Mouse (Mus musculus) liver, embryonic 16.5 days (tissue): Measurements from ENCODE around the gene Prss53. TPM values are rescaled to one million over a fixed set of nuclear protein-coding genes. Genes with fewer than 3 reads are reported as not detected.

ENCODE experiments used
- ATAC-seq: fragments of 200-750 bp; cut with Nextera tagmentation; 2 replicates; pipeline ENCODE4 v1.8.0; 2017; ENCODE audit warnings: low read depth, mild to moderate bottlenecking, moderate number of reproducible peaks, moderate library complexity
- H3K27ac ChIP-seq: fragments of 300-500 bp; sonication (generic); 2 replicates; pipeline ENCODE4 v1.5.1; 2014; ENCODE audit warnings: mild to moderate bottlenecking, low read length
- H3K27me3 ChIP-seq: fragments of 300-500 bp; sonication (generic); 2 replicates; pipeline ENCODE4 v1.6.1; 2014; ENCODE audit warnings: low read depth, low read length, mixed read lengths; ENCODE audit not compliant: control insufficient read depth, insufficient read depth
- H3K36me3 ChIP-seq: fragments of 300-500 bp; sonication (generic); 2 replicates; pipeline ENCODE4 v1.6.1; 2014; ENCODE audit warnings: mild to moderate bottlenecking; ENCODE audit not compliant: control insufficient read depth, insufficient read depth
- H3K4me1 ChIP-seq: fragments of 300-500 bp; sonication (generic); 2 replicates; pipeline ENCODE4 v1.6.1; 2014; ENCODE audit warnings: low read depth, low read length, mixed read lengths; ENCODE audit not compliant: control insufficient read depth
- H3K4me2 ChIP-seq: fragments of 300-500 bp; sonication (generic); 2 replicates; pipeline ENCODE4 v1.6.1; 2014; ENCODE audit warnings: low read depth, low read length, mixed read lengths
- H3K4me3 ChIP-seq: fragments of 300-500 bp; sonication (generic); 2 replicates; pipeline ENCODE4 v1.5.1; 2014; ENCODE audit warnings: low read depth, mild to moderate bottlenecking, low read length
- H3K9ac ChIP-seq: fragments of 300-500 bp; sonication (generic); 2 replicates; pipeline ENCODE4 v1.6.1; 2014; ENCODE audit warnings: low read depth, low read length
- H3K9me3 ChIP-seq: fragments of 300-500 bp; sonication (generic); replicated peaks from 2 replicates; pipeline ENCODE4 v1.6.1; 2016; ENCODE audit warnings: low read length; ENCODE audit not compliant: control insufficient read depth
- WGBS: fragments of 180-500 bp; shearing (Covaris S2); extraction: QIAGEN DNeasy Blood & Tissue Kit; methylation state at CpG from one replicate; pipeline ENCODE4 v1.1.7; 2014; ENCODE audit not compliant: insufficient replicate concordance; 5-methylcytosine and 5-hydroxymethylcytosine counted together
- polyA plus RNA-seq: library from polyadenylated mRNA; unstranded; fragments of >200 nt; fragmentation: Nextera tagmentation; extraction: Ambion mirVana; gene quantifications from 2 replicates; pipeline ENCODE4 v1.2.1, GENCODE M21; 2015

The Prss53 gene
- polyA plus RNA-seq, 1 experiment from 2014 or later, result 0.41 TPM

GRCm38 (mm10) chr7:127929923-127930322, 39.2 kb upstream of the Prss53 start, which contains the start of gene Prss8:
Gene Prss8, minus strand, starts transcription at chr7:127930104.
- 41% methylated on average over 6 of the region's 6 CpGs for WGBS

GRCm38 (mm10) chr7:127928596-127928995, 37.8 kb upstream of the Prss53 start:
- Histone ChIP-seq H3K4me3 (peak overlapping the region; percentile 43), H3K4me2 (peak overlapping the region; percentile 33), H3K4me1 (peaks cover 13% of the 10 kb centered on the region), H3K36me3 (no peaks in the 10 kb centered on the region), H3K27ac (no peak overlapping the region), H3K9ac (no peak overlapping the region), H3K9me3 (no peaks in the 10 kb centered on the region), H3K27me3 (no peaks in the 10 kb centered on the region)
- ATAC-seq, result no peak
- whole genome bisulfite sequencing, result 56% methylated on average over 5 of the region's 5 CpGs

More at GRCm38 (mm10) chr7:127929923-127930322, 39.2 kb upstream of the Prss53 start, which contains the start of gene Prss8:
- peak within 1 kb of the TSS; percentile 23; the same call in 1 of the 2 replicates for H3K9ac ChIP-seq
- peaks cover 17% of the 10 kb centered on the region for H3K4me1 ChIP-seq
- H3K4me3 ChIP-seq, result peak within 1 kb of the TSS; percentile 43
- H3K27ac ChIP-seq, result no peak within 1 kb of the TSS
- no peaks in the 10 kb centered on the region for H3K9me3 ChIP-seq
- H3K36me3 ChIP-seq, result no peaks in the 10 kb centered on the region
- peak; percentile 58 for ATAC-seq
- peak within 1 kb of the TSS; percentile 33 for H3K4me2 ChIP-seq
- no peaks in the 10 kb centered on the region for H3K27me3 ChIP-seq

GRCm38 (mm10) chr7:127927726-127928125, 37.0 kb upstream of the Prss53 start:
- Histone ChIP-seq H3K4me2 (no peak overlapping the region), H3K9me3 (no peaks in the 10 kb centered on the region), H3K4me3 (no peak overlapping the region), H3K27me3 (no peaks in the 10 kb centered on the region), H3K4me1 (peaks cover 14% of the 10 kb centered on the region), H3K9ac (no peak overlapping the region), H3K27ac (no peak overlapping the region), H3K36me3 (no peaks in the 10 kb centered on the region)
- WGBS, result 77% methylated on average over 11 of the region's 11 CpGs
- ATAC-seq, result no peak

- 77% methylated on average over 11 of the region's 11 CpGs for WGBS
- Histone ChIP-seq H3K9me3 (no peaks in the 10 kb centered on the region), H3K36me3 (no peaks in the 10 kb centered on the region), H3K4me1 (peaks cover 12% of the 10 kb centered on the region), H3K4me2 (no peak overlapping the region), H3K4me3 (no peak overlapping the region), H3K27ac (no peak overlapping the region), H3K27me3 (no peaks in the 10 kb centered on the region), H3K9ac (no peak overlapping the region)
- ATAC-seq, result no peak
Observed at GRCm38 (mm10) chr7:127926846-127927245, 36.1 kb upstream of the Prss53 start.

GRCm38 (mm10) chr7:127926066-127926465, 35.3 kb upstream of the Prss53 start:
- Histone ChIP-seq H3K9me3 (no peaks in the 10 kb centered on the region), H3K27me3 (no peaks in the 10 kb centered on the region), H3K27ac (no peak overlapping the region), H3K4me2 (no peak overlapping the region), H3K9ac (no peak overlapping the region), H3K36me3 (no peaks in the 10 kb centered on the region), H3K4me1 (peaks cover 9% of the 10 kb centered on the region), H3K4me3 (no peak overlapping the region)
- WGBS, result 81% methylated on average over 8 of the region's 8 CpGs
- no peak for ATAC-seq

GRCm38 (mm10) chr7:127925252-127925651, 34.5 kb upstream of the Prss53 start:
- 79% methylated on average over 5 of the region's 5 CpGs for WGBS
- Histone ChIP-seq H3K27me3 (no peaks in the 10 kb centered on the region), H3K4me2 (no peak overlapping the region), H3K36me3 (no peaks in the 10 kb centered on the region), H3K9me3 (no peaks in the 10 kb centered on the region), H3K4me3 (no peak overlapping the region), H3K9ac (no peak overlapping the region), H3K27ac (no peak overlapping the region), H3K4me1 (peaks cover 7% of the 10 kb centered on the region)
- no peak for ATAC-seq

- Histone ChIP-seq H3K4me3 (no peak overlapping the region), H3K27ac (no peak overlapping the region), H3K36me3 (no peaks in the 10 kb centered on the region), H3K27me3 (no peaks in the 10 kb centered on the region), H3K4me1 (peaks cover 4% of the 10 kb centered on the region), H3K9me3 (no peaks in the 10 kb centered on the region), H3K9ac (no peak overlapping the region), H3K4me2 (no peak overlapping the region)
- 77% methylated on average over 5 of the region's 5 CpGs for WGBS
- ATAC-seq, result no peak
Observed at GRCm38 (mm10) chr7:127923714-127924113, 32.9 kb upstream of the Prss53 start.

- Histone ChIP-seq H3K27ac (peak overlapping the region; percentile 35), H3K4me1 (peaks cover 4% of the 10 kb centered on the region), H3K9ac (no peak overlapping the region), H3K36me3 (no peaks in the 10 kb centered on the region), H3K4me3 (no peak overlapping the region), H3K27me3 (no peaks in the 10 kb centered on the region), H3K9me3 (no peaks in the 10 kb centered on the region), H3K4me2 (no peak overlapping the region)
- 40% methylated on average over 6 of the region's 6 CpGs for WGBS
- ATAC-seq, result peak; percentile 27; the same call in 1 of the 2 replicates
Observed at GRCm38 (mm10) chr7:127922451-127923275, 31.9 kb upstream of the Prss53 start.

GRCm38 (mm10) chr7:127921516-127921915, 30.7 kb upstream of the Prss53 start:
- 37% methylated on average over 8 of the region's 8 CpGs for WGBS
- no peaks in the 10 kb centered on the region for H3K27me3 ChIP-seq
- H3K27ac ChIP-seq, result no peak overlapping the region; the same call in 1 of the 2 replicates
- ATAC-seq, result no peak
- no peak overlapping the region for H3K4me3 ChIP-seq
- H3K4me1 ChIP-seq, result peaks cover 4% of the 10 kb centered on the region
- H3K4me2 ChIP-seq, result no peak overlapping the region
- no peaks in the 10 kb centered on the region for H3K36me3 ChIP-seq
- no peaks in the 10 kb centered on the region for H3K9me3 ChIP-seq
- no peak overlapping the region for H3K9ac ChIP-seq
